Mouse (Mus musculus) midbrain, embryonic 10.5 days (tissue): ENCODE measurements at regions not wholly inside any gene's neighbourhood (a gene's known extent, or its start where the extent isn't known, plus 50 kb on each side); places are given as distances from the start of the nearest gene placed in this dataset.

ENCODE experiments used
- DNase-seq: peaks from one replicate; pipeline ENCODE4 v3.0.0-alpha.2; 2017; ENCODE audit warnings: low spot score
- H3K27ac ChIP-seq: fragments of 300-500 bp; sonication (generic); replicated peaks from 2 replicates; pipeline ENCODE4 v1.5.1; 2016; ENCODE audit warnings: mild to moderate bottlenecking
- H3K27me3 ChIP-seq: fragments of 300-500 bp; sonication (generic); 2 replicates; pipeline ENCODE4 v1.6.1; 2016; ENCODE audit warnings: low read depth, mild to moderate bottlenecking; ENCODE audit not compliant: poor library complexity, severe bottlenecking
- H3K36me3 ChIP-seq: fragments of 300-500 bp; sonication (generic); 2 replicates; pipeline ENCODE4 v1.6.1; 2016; ENCODE audit warnings: mild to moderate bottlenecking, moderate library complexity
- H3K4me1 ChIP-seq: fragments of 300-500 bp; sonication (generic); 2 replicates; pipeline ENCODE4 v1.6.1; 2016
- H3K4me3 ChIP-seq: fragments of 300-500 bp; sonication (generic); 2 replicates; pipeline ENCODE4 v1.5.1; 2016; ENCODE audit warnings: mild to moderate bottlenecking, moderate library complexity
- H3K9me3 ChIP-seq: fragments of 300-500 bp; sonication (generic); replicated peaks from 2 replicates; pipeline ENCODE4 v1.6.1; 2016; ENCODE audit warnings: mild to moderate bottlenecking
- WGBS: fragments of 180-500 bp; shearing (Covaris S2); methylation state at CpG from one replicate; pipeline ENCODE4 v1.1.7; 2016; 5-methylcytosine and 5-hydroxymethylcytosine counted together

- WGBS, result 46% methylated on average over 1 of the region's 1 CpGs
- Histone ChIP-seq H3K36me3 (no peaks in the 10 kb centered on the region), H3K9me3 (no peaks in the 10 kb centered on the region), H3K27me3 (no peaks in the 10 kb centered on the region), H3K4me1 (peaks cover 14% of the 10 kb centered on the region), H3K27ac (no peak overlapping the region), H3K4me3 (no peak overlapping the region)
- no peak for DNase-seq
These were observed 491.9 kb upstream of the Cdh4 start for GRCm38 (mm10) chr2:178950304-178950703.

GRCm38 (mm10) chr2:178954420-178955067, 487.7 kb upstream of the Cdh4 start:
- Histone ChIP-seq H3K4me1 (no peaks in the 10 kb centered on the region), H3K27me3 (no peaks in the 10 kb centered on the region), H3K4me3 (no peak overlapping the region), H3K27ac (no peak overlapping the region), H3K9me3 (no peaks in the 10 kb centered on the region), H3K36me3 (no peaks in the 10 kb centered on the region)
- DNase-seq, result no peak
- 87% methylated on average over 2 of the region's 2 CpGs for whole genome bisulfite sequencing

- H3K36me3 ChIP-seq, result no peaks in the 10 kb centered on the region
- H3K4me3 ChIP-seq, result no peak overlapping the region
- 0 out of 2 replicates have a peak, but pooled peaks cover 5% of the 10 kb centered on the region for H3K4me1 ChIP-seq
- 90% methylated on average over 10 of the region's 10 CpGs for WGBS
- H3K9me3 ChIP-seq, result no peaks in the 10 kb centered on the region
- no peaks in the 10 kb centered on the region for H3K27me3 ChIP-seq
- H3K27ac ChIP-seq, result no peak overlapping the region
- no peak for DNase-seq
These were observed 483.4 kb upstream of the Cdh4 start for GRCm38 (mm10) chr2:178958829-178959228.

- H3K9me3 ChIP-seq, result no peaks in the 10 kb centered on the region
- no peaks in the 10 kb centered on the region for H3K27me3 ChIP-seq
- H3K4me1 ChIP-seq, result 0 out of 2 replicates have a peak, but pooled peaks cover 5% of the 10 kb centered on the region
- no peak overlapping the region for H3K27ac ChIP-seq
- no peaks in the 10 kb centered on the region for H3K36me3 ChIP-seq
- DNase-seq, result no peak
- 84% methylated on average over 6 of the region's 6 CpGs for WGBS
- no peak overlapping the region for H3K4me3 ChIP-seq
These were observed 482.6 kb upstream of the Cdh4 start for GRCm38 (mm10) chr2:178959603-178960002.

- WGBS, result 55% methylated on average over 11 of the region's 11 CpGs
- Histone ChIP-seq H3K36me3 (no peaks in the 10 kb centered on the region), H3K27me3 (no peaks in the 10 kb centered on the region), H3K27ac (no peak overlapping the region; the same call in 1 of the 2 replicates), H3K4me3 (no peak overlapping the region), H3K9me3 (no peaks in the 10 kb centered on the region), H3K4me1 (peaks cover 12% of the 10 kb centered on the region; the same call in 1 of the 2 replicates)
- DNase-seq, result no peak
These were observed 474.5 kb upstream of the Cdh4 start for GRCm38 (mm10) chr2:178967584-178968365.

- Histone ChIP-seq H3K36me3 (no peaks in the 10 kb centered on the region), H3K4me3 (no peak overlapping the region), H3K27me3 (no peaks in the 10 kb centered on the region), H3K4me1 (peaks cover 12% of the 10 kb centered on the region; the same call in 1 of the 2 replicates), H3K27ac (no peak overlapping the region), H3K9me3 (no peaks in the 10 kb centered on the region)
- WGBS, result 79% methylated on average over 10 of the region's 10 CpGs
- DNase-seq, result no peak
These were observed 472.5 kb upstream of the Cdh4 start for GRCm38 (mm10) chr2:178969732-178970131.

- no peak overlapping the region for H3K27ac ChIP-seq
These were observed 466.9 kb upstream of the Cdh4 start for GRCm38 (mm10) chr2:178975366-178975765.

GRCm38 (mm10) chr2:178976046-178976445, 466.2 kb upstream of the Cdh4 start:
- DNase-seq, result no peak
- Histone ChIP-seq H3K4me3 (no peak overlapping the region), H3K36me3 (no peaks in the 10 kb centered on the region), H3K9me3 (no peaks in the 10 kb centered on the region), H3K27ac (no peak overlapping the region), H3K4me1 (peaks cover 12% of the 10 kb centered on the region), H3K27me3 (no peaks in the 10 kb centered on the region)
- WGBS, result 82% methylated on average over 6 of the region's 6 CpGs

More at GRCm38 (mm10) chr2:178975366-178975765, 466.9 kb upstream of the Cdh4 start:
- no peak for DNase-seq
- Histone ChIP-seq H3K4me3 (no peak overlapping the region), H3K9me3 (no peaks in the 10 kb centered on the region), H3K36me3 (no peaks in the 10 kb centered on the region), H3K27me3 (no peaks in the 10 kb centered on the region), H3K4me1 (peaks cover 12% of the 10 kb centered on the region)
- 96% methylated on average over 4 of the region's 4 CpGs for WGBS

GRCm38 (mm10) chr2:178976495-178976894, 465.7 kb upstream of the Cdh4 start:
- peaks cover 12% of the 10 kb centered on the region for H3K4me1 ChIP-seq
- no peaks in the 10 kb centered on the region for H3K36me3 ChIP-seq
- WGBS, result 70% methylated on average over 3 of the region's 3 CpGs
- H3K27ac ChIP-seq, result no peak overlapping the region
- no peak overlapping the region for H3K4me3 ChIP-seq
- no peaks in the 10 kb centered on the region for H3K9me3 ChIP-seq
- no peak for DNase-seq
- no peaks in the 10 kb centered on the region for H3K27me3 ChIP-seq

GRCm38 (mm10) chr2:178979451-178979850, 462.8 kb upstream of the Cdh4 start:
- Histone ChIP-seq H3K4me1 (peaks cover 23% of the 10 kb centered on the region), H3K27ac (no peak overlapping the region), H3K36me3 (no peaks in the 10 kb centered on the region), H3K27me3 (peaks cover 7% of the 10 kb centered on the region; the same call in 1 of the 2 replicates), H3K9me3 (no peaks in the 10 kb centered on the region), H3K4me3 (no peak overlapping the region)
- 94% methylated on average over 9 of the region's 9 CpGs for WGBS
- no peak for DNase-seq

- Histone ChIP-seq H3K4me3 (no peak overlapping the region), H3K9me3 (no peaks in the 10 kb centered on the region), H3K27ac (no peak overlapping the region), H3K4me1 (peaks cover 20% of the 10 kb centered on the region), H3K36me3 (no peaks in the 10 kb centered on the region), H3K27me3 (peaks cover 7% of the 10 kb centered on the region; the same call in 1 of the 2 replicates)
- 52% methylated on average over 7 of the region's 7 CpGs for WGBS
- DNase-seq, result no peak
These were observed 460.3 kb upstream of the Cdh4 start for GRCm38 (mm10) chr2:178981736-178982502.

GRCm38 (mm10) chr2:178983801-178984200, 458.4 kb upstream of the Cdh4 start:
- 95% methylated on average over 8 of the region's 8 CpGs for WGBS
- no peak overlapping the region for H3K4me3 ChIP-seq
- no peak for DNase-seq
- no peaks in the 10 kb centered on the region for H3K36me3 ChIP-seq
- peaks cover 20% of the 10 kb centered on the region for H3K4me1 ChIP-seq
- H3K9me3 ChIP-seq, result no peaks in the 10 kb centered on the region
- H3K27me3 ChIP-seq, result peaks cover 7% of the 10 kb centered on the region; the same call in 1 of the 2 replicates
- no peak overlapping the region; the same call in 1 of the 2 replicates for H3K27ac ChIP-seq
